Mouse (Mus musculus) C2C12 (cell line): ENCODE results near the gene Abcc4.

Experiments
- CEBPB ChIP-seq: IDR thresholded peaks from one replicate; pipeline ENCODE4 v1.6.1; 2011; ENCODE audit warnings: low read depth, mild to moderate bottlenecking, control low read depth, moderate library complexity
- CTCF ChIP-seq: IDR thresholded peaks from one replicate; pipeline ENCODE4 v1.5.1; 2011; ENCODE audit not compliant: control insufficient read depth, insufficient read depth, insufficient read length
- FOSL1 ChIP-seq: IDR thresholded peaks from one replicate; pipeline ENCODE4 v1.8.0; 2011; ENCODE audit warnings: mild to moderate bottlenecking, low read length; ENCODE audit not compliant: poor library complexity, insufficient read depth, severe bottlenecking
- MAX ChIP-seq: IDR thresholded peaks from one replicate; pipeline ENCODE4 v1.6.1; 2011; ENCODE audit warnings: mild to moderate bottlenecking, control low read depth
- MYOD1 ChIP-seq: IDR thresholded peaks from one replicate; pipeline ENCODE4 v1.6.1; 2011; ENCODE audit warnings: low read depth; ENCODE audit not compliant: control insufficient read depth, insufficient read length
- MYOG ChIP-seq: IDR thresholded peaks from one replicate; pipeline ENCODE4 v1.6.1; 2011; ENCODE audit not compliant: control insufficient read depth, insufficient read length; ENCODE audit errors: extremely low read depth
- USF1 ChIP-seq: IDR thresholded peaks from one replicate; pipeline ENCODE4 v1.6.1; 2011; ENCODE audit warnings: low read depth, mild to moderate bottlenecking, control low read depth, moderate library complexity

DNA sequence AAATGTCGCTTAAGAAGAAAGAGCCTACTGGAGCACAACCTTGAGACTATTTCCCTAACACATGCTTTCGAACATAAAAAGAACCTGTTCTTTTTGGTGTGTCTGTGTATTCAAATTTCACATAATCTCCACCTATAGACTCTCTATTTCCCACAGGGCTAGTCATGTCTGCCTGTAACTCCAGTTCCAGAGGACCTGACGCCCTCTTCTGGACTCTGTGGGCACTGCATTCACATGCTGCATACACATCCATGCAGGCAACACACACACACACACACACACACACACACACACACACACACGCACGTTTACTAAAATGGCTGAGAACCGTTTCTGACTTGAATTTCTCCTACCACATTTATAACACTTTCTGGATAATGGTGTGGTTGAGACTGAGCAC lies 220.4 kb downstream of the Abcc4 start:
- TF ChIP-seq CTCF (no peak), MYOG (no peak), CEBPB (no peak), MAX (no peak), MYOD1 (no peak), FOSL1 (no peak), USF1 (no peak)
